Mouse (Mus musculus): ENCODE results near the gene Lbhd1.
A peak's percentile ranks its signal among the peaks of the same experiment; 100 is the strongest.
"Not testable (repeated sequence)": the region's sequence is repeated elsewhere in the genome, so short reads cannot be mapped to it uniquely, and the experiment has no call there.

Gene Lbhd1

DNA sequence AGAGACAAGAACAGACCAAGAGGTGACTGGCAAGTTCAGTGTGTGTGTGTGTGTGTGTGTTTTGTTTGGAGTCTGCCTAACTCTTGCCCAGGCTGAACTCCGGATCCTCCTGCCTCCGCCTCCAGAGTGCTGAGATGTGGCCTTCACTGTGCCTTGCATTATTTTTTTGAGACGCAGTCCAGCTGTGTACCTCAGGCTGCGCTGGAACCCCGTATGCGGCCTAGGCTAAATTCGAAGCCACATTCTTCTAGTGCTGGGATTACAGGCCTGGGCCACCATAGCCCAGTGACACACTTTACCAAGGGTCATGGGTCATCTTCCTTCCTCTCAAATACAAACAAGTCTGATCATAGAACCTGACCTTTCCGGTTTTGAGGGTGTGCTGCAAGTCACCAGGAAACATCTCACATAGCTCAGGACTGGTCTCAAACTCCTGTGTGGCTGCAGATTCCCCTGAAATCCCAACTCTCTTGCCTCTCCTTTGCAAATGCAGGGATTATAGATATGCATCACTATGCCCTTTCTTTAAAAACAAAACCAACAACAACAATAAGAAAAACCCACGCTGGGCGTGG, 11.2 kb upstream of the Lbhd1 start:
- DNase-seq: no peak

GRCm38 (mm10) chr19:8875031-8875430, 8.5 kb upstream of the Lbhd1 start:
- no peak for DNase-seq

GRCm38 (mm10) chr19:8880311-8881033, 3.1 kb upstream of the Lbhd1 start, which contains the start of gene Uqcc3:
Gene Uqcc3, minus strand, starts transcription at chr19:8880923.
- peak; percentile 92 to 93 for DNase-seq

DNA sequence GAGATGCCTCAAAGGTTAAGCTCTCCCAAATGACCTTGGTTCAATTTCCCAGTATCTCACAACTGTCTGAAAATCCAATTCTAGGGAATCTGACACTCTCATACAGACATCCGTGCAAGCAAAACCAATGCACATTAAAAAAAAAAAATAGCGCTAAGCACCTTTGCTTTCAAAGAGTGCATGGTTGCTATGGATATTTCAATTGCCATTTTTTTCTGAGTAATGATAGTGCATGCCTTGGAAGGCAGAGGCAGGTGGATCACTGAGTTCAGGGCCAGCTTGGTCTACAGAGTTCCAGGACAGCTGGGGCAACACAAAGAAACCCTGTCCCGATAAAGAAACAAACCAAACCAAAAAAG, 2.5 kb upstream of the Lbhd1 start:
- no peak for DNase-seq

GRCm38 (mm10) chr19:8886916-8887584, 3.5 kb downstream of the Lbhd1 start:
- DNase-seq: no peak

GRCm38 (mm10) chr19:8887585-8888463, 4.3 kb downstream of the Lbhd1 start:
- no peak for DNase-seq

- peak; percentile 94 to 95 for DNase-seq
These were observed 5.2 kb downstream of the Lbhd1 start, which contains the start of the genes 1810009A15Rik and Gm49416 for GRCm38 (mm10) chr19:8888511-8889385. Gene 1810009A15Rik, plus strand, starts transcription at chr19:8888853. Gene Gm49416, plus strand, starts transcription at chr19:8888926.

DNA sequence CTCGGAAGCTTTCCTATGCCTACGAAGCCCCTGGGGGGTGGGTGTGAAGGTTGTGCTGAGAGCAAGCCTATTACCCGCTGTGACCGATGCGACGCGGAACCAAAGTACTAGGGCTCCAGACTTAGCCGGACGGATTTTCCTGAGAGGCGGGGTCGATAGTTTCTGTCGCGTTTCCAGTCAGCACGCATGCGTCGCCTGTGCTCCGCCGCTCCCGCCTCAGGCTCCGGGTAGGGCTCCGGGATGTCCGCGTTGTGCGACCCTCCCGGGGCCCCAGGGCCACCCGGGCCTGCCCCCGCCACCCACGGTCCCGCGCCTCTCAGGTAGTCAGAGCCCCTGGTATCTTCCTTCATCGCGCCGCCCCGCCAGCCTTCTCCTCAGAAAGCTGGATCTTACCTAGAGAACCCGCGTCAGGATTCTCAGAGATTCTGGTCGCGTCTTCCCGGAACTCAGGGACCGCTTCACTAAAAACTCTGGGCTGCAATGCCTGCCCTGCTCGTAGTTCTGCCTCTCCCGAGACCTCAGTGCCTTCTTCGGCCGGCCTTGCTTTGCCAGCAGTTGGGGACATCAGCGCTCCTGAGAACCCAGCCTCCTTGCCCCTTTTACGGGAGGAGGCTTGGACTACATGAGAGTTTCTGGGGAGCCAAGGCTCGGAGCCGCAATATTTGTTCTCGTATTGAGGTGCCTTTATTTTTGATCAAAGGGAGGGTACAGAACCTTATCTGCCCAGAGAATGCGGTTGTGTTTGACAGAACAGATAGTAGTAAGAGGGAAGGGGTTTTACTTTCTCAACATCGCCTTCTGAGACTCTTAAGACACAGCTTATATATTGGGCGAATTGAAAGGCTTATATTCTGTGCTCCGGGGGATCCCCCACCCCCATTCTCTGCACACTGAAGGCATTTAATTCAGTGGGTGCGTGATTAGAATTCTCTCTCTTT, 9.6 kb downstream of the Lbhd1 start, which contains the start of gene Ints5:
Gene Ints5 (plus strand): TSS at position 177 of the 938 bp plus-strand sequence.
- DNase-seq: peak; percentile 75 to 84

GRCm38 (mm10) chr19:8895397-8895960, 11.9 kb downstream of the Lbhd1 start:
- DNase-seq: no peak

DNA sequence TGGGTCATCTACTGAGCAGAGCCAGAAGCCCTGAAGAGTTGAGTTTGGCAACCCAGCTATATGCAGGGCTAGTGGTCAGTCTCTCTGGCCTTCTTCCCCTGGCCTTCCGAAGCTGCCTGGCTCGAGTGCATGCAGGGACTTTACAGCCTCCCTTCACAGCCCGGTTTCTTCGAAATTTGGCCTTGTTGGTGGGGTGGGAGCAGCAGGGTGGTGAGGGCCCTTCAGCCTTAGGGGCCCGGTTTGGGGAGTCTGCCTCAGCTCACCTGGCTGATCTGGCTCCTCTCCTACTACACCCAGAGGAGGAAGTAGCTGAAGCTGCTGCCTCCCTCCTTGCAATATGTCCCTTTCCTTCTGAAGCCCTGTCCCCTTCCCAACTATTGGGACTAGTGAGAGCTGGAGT, 12.7 kb downstream of the Lbhd1 start:
- not testable (repeated sequence) for DNase-seq

GRCm38 (mm10) chr19:8897211-8897864, 13.8 kb downstream of the Lbhd1 start:
- DNase-seq: peak; percentile 41 to 53

- DNase-seq: peak; percentile 97
These were observed 14.4 kb downstream of the Lbhd1 start, which contains the start of gene Ganab for GRCm38 (mm10) chr19:8897865-8898495. Gene Ganab, plus strand, starts transcription at chr19:8898071.

DNA sequence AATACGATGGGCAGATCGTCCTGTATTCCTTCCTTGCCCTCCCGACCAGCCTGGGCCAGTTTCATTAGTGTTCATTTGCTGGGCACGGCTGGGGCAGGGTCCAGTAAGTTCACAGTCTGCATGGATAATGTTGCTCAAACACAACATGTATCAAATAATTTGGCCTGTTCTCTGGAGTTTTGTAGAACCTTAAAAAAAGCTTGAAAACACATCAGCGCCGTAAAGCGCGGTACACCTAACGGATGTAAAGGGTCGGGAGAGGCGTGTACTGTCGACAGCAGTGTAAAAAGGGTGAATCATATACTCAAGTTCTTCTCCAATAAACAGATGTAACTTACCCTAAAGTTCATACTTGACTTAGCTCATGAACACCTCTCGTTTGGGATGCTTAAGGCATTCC, 15.0 kb downstream of the Lbhd1 start:
- no peak for DNase-seq

- no peak for DNase-seq
These were observed 15.5 kb downstream of the Lbhd1 start for GRCm38 (mm10) chr19:8899079-8899478.

DNA sequence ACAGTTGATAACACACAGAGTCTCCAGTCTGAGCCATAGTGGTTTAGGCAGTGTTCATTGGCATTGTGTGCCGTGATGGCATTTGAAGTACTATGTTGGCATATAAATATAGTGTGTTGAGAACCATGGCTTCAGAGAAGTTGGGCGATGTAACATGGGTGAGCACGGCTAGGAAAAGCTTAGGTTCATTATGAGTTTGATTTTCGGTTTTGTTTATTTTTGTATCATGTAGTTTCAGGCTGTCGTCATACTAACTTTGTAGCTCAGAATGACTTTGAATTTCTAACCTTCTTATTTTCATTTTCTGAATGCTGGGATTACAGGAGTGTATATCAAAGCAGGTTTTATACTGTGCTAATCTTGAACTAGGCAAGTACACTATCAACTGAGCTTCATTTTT, 19.9 kb downstream of the Lbhd1 start:
- no peak for DNase-seq

DNA sequence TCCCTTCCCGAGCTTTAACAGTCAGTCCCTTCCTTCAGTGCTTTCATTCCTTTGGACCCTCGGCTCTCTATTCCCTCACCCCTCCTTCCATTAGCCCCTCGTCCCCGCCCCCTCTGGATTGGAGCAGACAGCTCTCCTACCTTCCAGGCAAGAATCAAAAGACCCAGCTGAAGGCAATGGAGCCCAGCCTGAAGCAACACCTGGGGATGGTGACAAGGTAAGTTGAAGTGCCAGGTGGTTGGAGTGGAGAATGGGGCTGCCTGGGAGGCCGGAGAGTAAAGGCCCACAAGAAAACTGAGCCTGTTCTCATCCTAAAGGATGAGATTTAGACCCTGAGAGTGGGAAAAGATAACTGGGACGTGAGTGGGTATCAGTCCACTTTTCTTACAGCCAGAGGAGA, 25.0 kb downstream of the Lbhd1 start:
- DNase-seq: no peak

GRCm38 (mm10) chr19:8911810-8912209, 28.3 kb downstream of the Lbhd1 start:
- DNase-seq: no peak

DNA sequence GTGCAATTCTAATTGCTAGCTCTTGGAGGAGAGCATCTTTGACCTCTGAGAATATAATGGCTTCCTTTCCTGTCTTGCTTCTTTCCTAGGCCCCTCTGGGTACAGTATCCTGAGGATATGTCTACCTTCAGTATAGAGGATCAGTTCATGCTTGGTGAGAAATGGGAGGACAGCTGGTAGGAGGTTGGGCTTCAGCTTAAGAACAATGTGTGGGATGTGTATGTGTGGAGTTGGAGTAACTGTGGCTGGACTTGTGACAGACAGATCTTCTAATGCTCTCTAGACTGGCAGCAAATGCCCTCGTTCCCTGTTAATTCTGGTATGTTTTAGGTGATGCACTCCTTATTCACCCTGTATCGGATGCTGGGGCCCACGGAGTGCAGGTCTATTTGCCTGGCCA, 30.7 kb downstream of the Lbhd1 start:
- no peak for DNase-seq

DNA sequence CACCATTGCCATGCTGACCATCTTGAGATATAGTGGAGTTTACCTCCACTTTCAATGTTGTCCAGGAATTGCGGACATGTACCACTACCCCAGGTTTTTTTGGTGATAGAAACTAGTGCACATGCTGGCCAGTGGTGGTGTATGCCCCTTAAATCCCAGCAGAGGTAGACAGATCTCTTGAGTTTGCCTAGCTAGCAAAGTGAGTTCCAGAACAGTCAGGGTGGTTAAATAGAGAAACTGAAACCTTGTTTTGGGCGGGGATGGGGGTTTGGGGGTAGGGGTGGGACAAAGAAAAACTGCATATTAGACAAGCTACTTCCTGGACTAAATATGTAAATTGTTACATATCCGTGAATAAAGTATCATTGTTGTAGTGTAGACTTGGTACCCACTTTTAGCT, 35.5 kb downstream of the Lbhd1 start:
- DNase-seq: no peak
